Mouse (Mus musculus) ES-E14 (cell line): Measurements from ENCODE around the gene Grid2.

Experiments
- HCFC1 ChIP-seq: IDR thresholded peaks from 2 replicates; pipeline ENCODE4 v1.6.1; 2012; ENCODE audit warnings: low read length, inconsistent platforms, borderline replicate concordance; ENCODE audit not compliant: insufficient read depth
- ZC3H11A ChIP-seq: IDR thresholded peaks from 2 replicates; pipeline ENCODE4 v1.6.1; 2012; ENCODE audit warnings: low read depth, mild to moderate bottlenecking, inconsistent platforms, low read length, borderline replicate concordance
- ZNF384 ChIP-seq: IDR thresholded peaks from 2 replicates; pipeline ENCODE4 v1.6.1; 2012; ENCODE audit warnings: low read depth, low read length, inconsistent platforms

DNA sequence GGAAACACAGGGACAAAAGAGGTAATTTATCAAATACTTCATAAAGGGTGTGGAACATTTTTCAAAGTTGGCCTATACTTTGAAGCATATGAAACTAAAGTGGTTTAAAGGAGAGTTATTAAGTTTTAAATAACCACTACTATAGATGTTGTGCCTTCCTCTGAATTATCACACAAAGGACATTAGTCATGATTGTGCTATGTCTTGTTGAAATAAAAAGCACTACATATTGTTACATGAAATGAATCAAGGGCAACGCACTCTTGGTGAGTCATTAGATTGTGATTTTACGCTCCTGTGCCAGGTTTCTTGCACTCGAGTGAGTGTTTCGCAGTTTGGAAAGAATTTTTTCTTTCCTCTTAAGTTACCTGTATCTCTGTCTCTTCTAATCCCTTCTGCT, 335.0 kb downstream of the Grid2 start:
- TF ChIP-seq HCFC1, result no peak
- TF ChIP-seq ZC3H11A, result no peak
- no peak for TF ChIP-seq ZNF384
